Mouse (Mus musculus): ENCODE measurements around the gene Rfx5.

DNA sequence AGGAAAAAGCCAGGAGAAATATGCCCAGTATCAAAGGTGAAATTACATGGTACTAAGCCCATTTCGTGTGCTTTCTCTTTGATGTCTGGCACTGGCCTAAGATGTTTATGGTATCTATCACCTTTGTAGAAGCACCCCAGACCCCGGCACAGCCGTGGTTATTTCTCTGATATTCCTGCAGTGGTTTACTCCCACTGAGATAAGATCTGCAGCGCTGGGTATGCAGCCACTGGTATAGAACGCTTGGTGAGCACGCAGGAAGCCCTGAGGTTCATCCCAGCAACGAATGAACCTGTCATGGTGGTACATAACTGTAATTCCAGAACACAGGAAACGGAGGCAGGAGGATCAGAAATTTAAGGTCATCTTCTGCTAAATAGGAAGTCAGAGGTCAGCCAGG lies 29.2 kb upstream of the Rfx5 start:
- TF ChIP-seq GATA1 (IDR thresholded peaks at IDR 0.05; ENCODE audit: low read length) (0 out of 2 replicates have a peak, but pooled peaks have one; percentile 31), TAL1 (IDR thresholded peaks at IDR 0.05; ENCODE audit: low read length) (no peak)

Data from erythroblast, embryonic 14.5 days (primary cell).